Mouse (Mus musculus) retina, postnatal 7 days (tissue): ENCODE data around the gene Zfp109.

Source experiments
- DNase-seq: peaks from one replicate; pipeline ENCODE4 v3.0.0-alpha.2; 2012; ENCODE audit warnings: low read depth, low spot score

The Zfp109 gene

GRCm38 (mm10) chr7:24207488-24208261 is 29.7 kb downstream of the Zfp109 start:
- peak; percentile 60 for DNase-seq

- DNase-seq, result no peak
Measured at GRCm38 (mm10) chr7:24196961-24197360, 40.4 kb downstream of the Zfp109 start.

- no peak for DNase-seq
Measured at GRCm38 (mm10) chr7:24193157-24193556, 44.2 kb downstream of the Zfp109 start.

- no peak for DNase-seq
Measured at GRCm38 (mm10) chr7:24191361-24191760, 46.0 kb downstream of the Zfp109 start.

- no peak for DNase-seq
Measured at GRCm38 (mm10) chr7:24189571-24189944, 47.8 kb downstream of the Zfp109 start.

GRCm38 (mm10) chr7:24188901-24189570 is 48.3 kb downstream of the Zfp109 start:
- no peak for DNase-seq

- no peak for DNase-seq
Measured at GRCm38 (mm10) chr7:24187611-24188010, 49.7 kb downstream of the Zfp109 start.
